Mouse (Mus musculus) kidney, adult 8-10 months (tissue): ENCODE data around the gene Capn15.

Experiments used
- DNase-seq, 2 experiments: peaks; one replicate each; pipeline ENCODE4 v3.0.0; 2022

Gene Capn15

GRCm38 (mm10) chr17:25918037-25918750 lies 67.4 kb downstream of the Capn15 start:
- no peak for DNase-seq

DNA sequence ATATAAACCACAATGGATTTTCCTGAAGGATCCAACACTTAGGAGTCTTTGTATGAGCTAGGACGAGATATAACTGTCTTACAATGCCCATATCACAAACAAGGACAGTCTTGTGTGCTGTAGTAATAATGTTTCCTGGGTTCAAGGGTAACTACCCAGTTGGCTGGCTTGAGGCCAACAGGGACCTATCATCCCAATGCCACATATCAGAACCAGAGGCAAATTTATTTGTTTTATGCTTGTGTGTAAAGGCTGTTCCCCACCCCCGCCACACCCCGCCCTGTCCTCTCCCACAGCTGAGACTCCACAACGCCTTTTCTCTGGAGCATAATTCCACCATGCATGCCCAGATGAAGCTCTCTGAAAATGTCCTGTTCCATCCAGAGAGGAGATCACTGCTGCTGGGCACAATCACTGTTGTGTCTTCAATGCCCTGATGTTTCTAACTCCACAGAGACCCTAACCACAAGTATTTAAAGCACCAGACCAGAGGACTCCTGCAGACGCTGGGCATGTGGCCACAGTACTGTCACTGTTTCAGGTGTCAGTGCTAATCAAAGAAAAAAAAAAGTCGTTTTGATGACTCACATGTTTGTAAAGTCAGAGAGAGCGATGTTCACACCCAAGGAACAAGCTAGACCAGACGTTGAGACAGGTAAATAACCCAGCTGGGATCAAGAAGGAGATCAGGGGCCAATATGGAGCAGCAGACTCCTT lies 68.5 kb downstream of the Capn15 start:
- DNase-seq, result no peak

GRCm38 (mm10) chr17:25914295-25914694 lies 71.3 kb downstream of the Capn15 start:
- DNase-seq, result no peak

DNA sequence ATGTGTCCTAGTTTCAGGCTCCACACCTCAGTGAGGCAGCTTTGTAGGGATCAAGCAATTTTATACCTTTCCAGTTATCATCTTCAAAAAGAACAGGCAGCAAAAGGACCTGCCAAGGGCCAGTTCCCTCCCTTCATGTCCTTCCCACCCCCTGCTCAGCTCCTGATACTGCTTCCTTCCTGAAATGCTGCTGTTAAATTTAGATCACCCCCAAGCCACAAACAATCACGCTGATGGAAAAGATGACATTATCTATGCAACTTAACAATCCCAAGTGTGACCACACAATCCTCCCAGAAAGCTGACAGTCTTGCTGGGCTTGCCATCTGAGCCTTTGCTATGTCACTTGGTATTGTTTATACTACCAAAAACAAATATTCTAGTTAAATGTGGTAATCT lies 71.7 kb downstream of the Capn15 start:
- no peak for DNase-seq

- peak; percentile 41 to 48 for DNase-seq
These were observed 72.3 kb downstream of the Capn15 start for GRCm38 (mm10) chr17:25913186-25913876.

- DNase-seq, result peak; percentile 30 to 41
These were observed 73.8 kb downstream of the Capn15 start for GRCm38 (mm10) chr17:25911816-25912215.
